Mouse (Mus musculus) liver, embryonic 14.5 days (tissue): Measurements from ENCODE around the gene Chd2. TPM values are rescaled to one million over a fixed set of nuclear protein-coding genes. Genes with fewer than 3 reads are reported as not detected.

ENCODE experiments used
- ATAC-seq: fragments of 200-750 bp; cut with Nextera tagmentation; 2 replicates; pipeline ENCODE4 v1.8.0; 2017; ENCODE audit warnings: moderate number of reproducible peaks, mild to moderate bottlenecking, moderate library complexity; ENCODE audit not compliant: insufficient read depth
- DNase-seq, 3 experiments: peaks; one replicate each; pipeline ENCODE4 v3.0.0-alpha.2; 2012 to 2013; ENCODE audit warnings: low read depth in 3 of 3, low spot score in 3 of 3
- H3K27ac ChIP-seq: fragments of 300-500 bp; sonication (generic); 2 replicates; pipeline ENCODE4 v1.5.1; 2014; ENCODE audit warnings: moderate library complexity, mild to moderate bottlenecking, control low read depth, inconsistent platforms
- H3K27me3 ChIP-seq: fragments of 300-500 bp; sonication (generic); 2 replicates; pipeline ENCODE4 v1.6.1; 2014; ENCODE audit warnings: mild to moderate bottlenecking, low read length, moderate library complexity; ENCODE audit not compliant: control insufficient read depth, insufficient read depth
- H3K36me3 ChIP-seq: fragments of 300-500 bp; sonication (generic); replicated peaks from 2 replicates; pipeline ENCODE4 v1.6.1; 2014; ENCODE audit warnings: low read depth; ENCODE audit not compliant: control insufficient read depth, insufficient read depth
- H3K4me1 ChIP-seq, 2 experiments: fragments of 200-500 bp in 1 of 2; fragments of 300-500 bp in 1 of 2; sonication (generic) in 1 of 2; replicated peaks; 2 replicates each; pipeline ENCODE4 v1.6.1; 2012 to 2014; ENCODE audit warnings: antibody characterized with exemption in 1 of 2, inconsistent platforms in 1 of 2, low read length in 1 of 2; ENCODE audit not compliant: control insufficient read depth in 2 of 2, insufficient read depth in 2 of 2
- H3K4me2 ChIP-seq: fragments of 300-500 bp; sonication (generic); 2 replicates; pipeline ENCODE4 v1.6.1; 2014; ENCODE audit warnings: low read depth, mild to moderate bottlenecking, control low read depth, moderate library complexity
- H3K4me3 ChIP-seq, 2 experiments: fragments of 200-500 bp in 1 of 2; fragments of 300-500 bp in 1 of 2; sonication (generic) in 1 of 2; 2 replicates each; pipeline ENCODE4 v1.5.1; 2012 to 2014; ENCODE audit warnings: low read depth in 2 of 2, low read length in 2 of 2, mild to moderate bottlenecking in 2 of 2, control low read depth in 1 of 2, inconsistent platforms in 1 of 2, moderate library complexity in 1 of 2; ENCODE audit not compliant: insufficient read depth in 1 of 2
- H3K9ac ChIP-seq: fragments of 300-500 bp; sonication (generic); replicated peaks from 2 replicates; pipeline ENCODE4 v1.6.1; 2014; ENCODE audit warnings: mild to moderate bottlenecking, control low read depth, moderate library complexity
- H3K9me3 ChIP-seq: fragments of 300-500 bp; sonication (generic); 2 replicates; pipeline ENCODE4 v1.6.1; 2016; ENCODE audit warnings: low read length, mixed read lengths; ENCODE audit not compliant: control insufficient read depth
- CTCF ChIP-seq: IDR thresholded peaks from 2 replicates; pipeline ENCODE4 v1.5.1; 2016; ENCODE audit warnings: antibody characterized with exemption, low read depth, control low read depth
- EP300 ChIP-seq: IDR thresholded peaks from 2 replicates; pipeline ENCODE4 v1.6.1; 2016; ENCODE audit warnings: antibody characterized with exemption, low read depth
- WGBS: fragments of 180-500 bp; shearing (Covaris S2); extraction: QIAGEN DNeasy Blood & Tissue Kit; methylation state at CpG from one replicate; pipeline ENCODE4 v1.1.7; 2014; ENCODE audit not compliant: insufficient replicate concordance; 5-methylcytosine and 5-hydroxymethylcytosine counted together
- polyA plus RNA-seq, 2 experiments: library from polyadenylated mRNA; depleted of rRNA in 1 of 2; stranded (reverse) in 1 of 2; unstranded in 1 of 2; fragments of >200 nt; fragmentation: Nextera tagmentation in 1 of 2; extraction: Ambion mirVana in 1 of 2; gene quantifications; 2 replicates each; pipeline versions ENCODE4 v1.2.1 to v1.2.3; 2012 to 2014

The Chd2 gene
- polyA plus RNA-seq, 2 experiments: 12.0 to 14.8 TPM

DNA sequence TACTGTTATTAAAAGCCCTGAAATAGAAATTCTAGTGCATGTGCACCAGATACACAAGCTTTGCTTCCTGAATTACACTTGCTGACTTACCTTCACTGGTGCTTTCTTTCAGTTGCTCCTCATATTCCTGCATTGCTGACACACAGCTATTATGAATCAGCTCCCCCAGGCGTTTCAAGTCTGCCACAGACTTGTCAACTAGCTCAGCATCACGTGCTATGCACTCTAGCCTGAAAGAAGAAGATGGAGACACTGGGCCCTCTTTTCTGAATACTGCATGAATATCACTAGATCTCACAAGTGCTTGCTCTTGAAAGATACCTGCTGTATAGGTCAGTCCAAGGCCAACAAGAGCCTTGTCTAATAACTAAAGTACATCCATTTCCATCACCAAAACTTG is 78.1 kb downstream of the Chd2 start:
- Histone ChIP-seq H3K27ac (no peak overlapping the region), H3K9me3 (no peaks in the 10 kb centered on the region), H3K27me3 (no peaks in the 10 kb centered on the region), H3K9ac (no peak overlapping the region), H3K4me3 (no peak overlapping the region), H3K4me1 (no peaks in the 10 kb centered on the region), H3K36me3 (peaks cover 82% of the 10 kb centered on the region), H3K4me2 (no peak overlapping the region)
- WGBS: 89% methylated on average over 2 of the region's 2 CpGs
- DNase-seq (no peak), ATAC-seq (no peak)
- TF ChIP-seq CTCF (no peak), EP300 (no peak)

DNA sequence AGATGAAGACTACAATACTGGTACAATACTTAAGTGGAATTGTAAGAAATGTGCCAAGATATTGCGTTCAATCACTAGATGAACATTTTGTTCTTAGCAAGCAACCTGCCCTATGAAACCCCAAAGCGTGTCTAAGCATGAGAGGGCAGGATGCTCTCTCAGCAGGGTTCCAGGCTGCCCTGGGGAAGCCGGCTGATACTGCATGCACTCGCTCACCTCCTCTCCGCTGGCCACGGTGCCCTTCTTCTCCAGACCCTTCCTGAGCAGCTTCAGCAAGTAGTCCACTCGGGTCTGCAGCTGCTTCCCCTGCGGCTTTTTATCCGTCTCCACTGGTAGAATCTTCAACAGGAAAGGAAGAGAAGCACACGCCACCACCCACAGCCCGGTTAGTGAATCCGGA is 87.5 kb downstream of the Chd2 start:
- Histone ChIP-seq H3K9me3 (no peaks in the 10 kb centered on the region), H3K27ac (no peak overlapping the region), H3K9ac (no peak overlapping the region), H3K4me3 (no peak overlapping the region), H3K4me1 (no peaks in the 10 kb centered on the region), H3K4me2 (no peak overlapping the region), H3K36me3 (peaks cover 92% of the 10 kb centered on the region), H3K27me3 (no peaks in the 10 kb centered on the region)
- TF ChIP-seq EP300 (no peak), CTCF (no peak)
- 93% methylated on average over 12 of the region's 12 CpGs for WGBS
- no peak for DNase-seq
- ATAC-seq: no peak

DNA sequence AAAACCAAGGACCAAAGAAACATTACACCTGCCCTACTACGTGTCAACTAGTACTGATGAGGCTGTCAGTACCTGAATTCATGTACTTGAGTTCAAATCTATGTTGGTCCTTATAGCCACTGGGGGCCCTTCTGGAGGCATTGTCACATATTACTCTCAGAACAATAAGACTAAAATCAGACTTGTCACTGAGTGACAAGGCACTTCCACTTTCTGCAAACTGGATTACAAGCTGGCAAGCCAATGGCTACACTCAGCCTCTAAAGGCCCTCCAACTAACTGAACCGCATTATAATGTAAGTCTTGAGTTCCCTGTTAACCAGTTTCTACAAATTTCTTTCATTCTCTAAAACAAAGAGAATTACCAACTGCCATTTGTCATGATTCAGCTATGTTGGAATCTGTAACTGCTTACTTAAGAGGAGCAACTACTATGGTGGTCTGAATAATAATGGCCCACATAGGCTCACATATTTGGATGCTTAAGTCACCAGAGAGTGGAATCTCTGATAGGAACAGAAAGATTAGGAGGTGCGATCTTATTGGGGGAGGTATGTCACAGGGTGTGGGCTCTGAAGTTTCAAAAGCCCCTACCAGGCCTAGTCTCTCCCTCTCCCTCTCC is 89.3 kb downstream of the Chd2 start:
- no peak for DNase-seq
- TF ChIP-seq CTCF (no peak), EP300 (no peak)
- H3K4me1 ChIP-seq: no peaks in the 10 kb centered on the region
- no peak for ATAC-seq
- no peaks in the 10 kb centered on the region for H3K27me3 ChIP-seq
- H3K27ac ChIP-seq: no peak overlapping the region
- H3K4me2 ChIP-seq: no peak overlapping the region
- H3K9ac ChIP-seq: no peak overlapping the region
- WGBS: 89% methylated on average over 3 of the region's 3 CpGs
- H3K36me3 ChIP-seq: peaks cover 93% of the 10 kb centered on the region
- H3K9me3 ChIP-seq: no peaks in the 10 kb centered on the region
- H3K4me3 ChIP-seq: no peak overlapping the region

DNA sequence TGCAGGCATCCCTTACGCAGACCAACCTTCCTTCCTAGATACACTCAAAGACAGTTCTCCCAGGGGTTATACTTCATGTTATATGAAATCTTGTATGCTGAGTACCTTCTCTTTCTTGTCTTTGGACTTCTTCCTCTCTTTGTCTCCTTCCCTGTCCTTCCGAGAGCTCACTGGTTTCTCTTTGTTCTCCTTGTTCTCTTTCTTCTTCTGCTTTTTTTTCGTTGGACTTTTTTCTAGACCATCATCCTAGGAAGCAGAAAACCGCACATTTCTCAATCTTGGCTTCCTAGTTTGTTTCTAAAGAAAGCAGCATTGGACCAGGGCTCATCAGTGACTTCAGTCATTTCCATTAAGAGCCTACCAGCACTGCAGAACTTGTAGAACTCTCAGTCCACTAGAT is 90.0 kb downstream of the Chd2 start:
- no peak overlapping the region for H3K27ac ChIP-seq
- no peak overlapping the region for H3K4me3 ChIP-seq
- no peaks in the 10 kb centered on the region for H3K9me3 ChIP-seq
- H3K36me3 ChIP-seq: peaks cover 93% of the 10 kb centered on the region
- 81% methylated on average over 4 of the region's 4 CpGs for WGBS
- no peak for DNase-seq
- H3K9ac ChIP-seq: no peak overlapping the region
- H3K4me1 ChIP-seq: no peaks in the 10 kb centered on the region
- no peaks in the 10 kb centered on the region for H3K27me3 ChIP-seq
- TF ChIP-seq CTCF: no peak
- no peak for TF ChIP-seq EP300
- no peak overlapping the region for H3K4me2 ChIP-seq
- no peak for ATAC-seq

DNA sequence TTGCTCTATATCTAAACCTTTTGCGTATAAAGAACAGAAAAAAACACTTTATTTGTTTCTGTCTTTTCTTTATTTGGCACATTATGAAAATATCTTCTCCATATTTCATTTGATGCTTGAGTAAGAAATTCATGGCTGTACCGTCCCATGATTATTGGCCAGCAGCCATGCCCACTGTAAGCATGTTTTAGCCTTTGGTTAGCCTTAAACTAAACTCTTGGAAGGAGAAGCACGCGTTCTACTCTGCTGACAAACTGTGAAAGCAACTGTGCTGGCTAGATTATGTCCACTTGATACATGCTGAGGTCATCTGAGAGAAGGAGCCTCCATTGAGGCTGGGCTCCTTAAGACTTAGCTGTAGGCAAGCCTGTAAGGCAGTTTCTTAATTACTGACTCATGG is 99.4 kb downstream of the Chd2 start:
- TF ChIP-seq CTCF (no peak), EP300 (no peak)
- H3K27ac ChIP-seq: no peak overlapping the region
- H3K9me3 ChIP-seq: no peaks in the 10 kb centered on the region
- no peaks in the 10 kb centered on the region for H3K27me3 ChIP-seq
- no peaks in the 10 kb centered on the region for H3K4me1 ChIP-seq
- H3K9ac ChIP-seq: no peak overlapping the region
- H3K36me3 ChIP-seq: peaks cover 91% of the 10 kb centered on the region
- DNase-seq: no peak
- H3K4me3 ChIP-seq: no peak overlapping the region
- ATAC-seq: no peak
- no peak overlapping the region for H3K4me2 ChIP-seq
- 87% methylated on average over 4 of the region's 4 CpGs for WGBS
